Mouse (Mus musculus) cerebellum, postnatal 14 days (tissue): ENCODE results near the gene Bmpr1b.

Experiments
- DNase-seq, 2 experiments: peaks; one replicate each; pipeline ENCODE4 v3.0.0; 2021; ENCODE audit warnings: mixed read lengths in 2 of 2

Gene Bmpr1b

GRCm38 (mm10) chr3:142019716-142020115, 149.5 kb downstream of the Bmpr1b start:
- no peak for DNase-seq

- DNase-seq = no peak
These were observed 184.7 kb downstream of the Bmpr1b start for GRCm38 (mm10) chr3:141984548-141984947.

GRCm38 (mm10) chr3:141981613-141982432, 187.4 kb downstream of the Bmpr1b start:
- DNase-seq = peak; percentile 24 to 40

GRCm38 (mm10) chr3:141966244-141966643, 203.0 kb downstream of the Bmpr1b start:
- no peak for DNase-seq

DNA sequence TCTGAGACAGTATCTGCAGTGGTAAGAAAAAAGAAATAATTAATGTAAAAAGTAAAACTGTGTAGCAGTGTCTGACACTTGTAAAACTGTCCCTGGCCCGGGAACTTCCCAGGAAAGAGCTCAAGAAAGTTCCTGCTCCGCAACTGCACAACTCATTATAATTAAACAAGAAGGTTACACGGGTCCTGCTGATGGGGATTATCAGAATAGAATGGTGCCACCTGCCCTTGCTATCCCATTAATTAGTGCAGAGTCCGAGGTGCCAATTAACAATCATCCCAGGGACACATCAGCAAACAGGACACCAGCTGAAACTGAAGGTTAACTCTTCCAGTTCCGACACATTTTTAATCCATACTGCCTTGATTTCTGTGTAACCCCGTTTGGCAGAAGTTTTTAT, 216.3 kb downstream of the Bmpr1b start:
- no peak for DNase-seq

- DNase-seq = no peak
These were observed 218.6 kb downstream of the Bmpr1b start for GRCm38 (mm10) chr3:141950642-141951041.

- no peak for DNase-seq
These were observed 220.7 kb downstream of the Bmpr1b start for GRCm38 (mm10) chr3:141948506-141948905.

DNA sequence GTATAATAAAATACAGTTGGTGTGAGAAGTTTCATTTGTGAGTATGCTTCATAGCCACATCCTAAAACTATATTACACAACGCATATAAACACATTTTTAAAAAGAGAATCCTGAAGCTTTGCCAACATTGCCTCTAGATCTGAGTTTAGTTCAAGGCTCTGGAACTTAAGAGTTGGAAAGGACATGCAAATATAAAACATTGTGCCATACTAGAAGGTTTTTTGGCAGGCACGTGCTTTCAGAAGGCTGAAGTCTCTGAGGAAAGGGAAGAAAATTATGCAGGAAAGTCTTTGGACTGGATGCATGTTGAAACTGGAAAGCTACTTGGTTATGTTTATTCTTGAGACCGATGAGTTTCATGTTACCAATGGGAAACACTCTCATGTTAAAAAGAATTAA, 221.1 kb downstream of the Bmpr1b start:
- no peak for DNase-seq

DNA sequence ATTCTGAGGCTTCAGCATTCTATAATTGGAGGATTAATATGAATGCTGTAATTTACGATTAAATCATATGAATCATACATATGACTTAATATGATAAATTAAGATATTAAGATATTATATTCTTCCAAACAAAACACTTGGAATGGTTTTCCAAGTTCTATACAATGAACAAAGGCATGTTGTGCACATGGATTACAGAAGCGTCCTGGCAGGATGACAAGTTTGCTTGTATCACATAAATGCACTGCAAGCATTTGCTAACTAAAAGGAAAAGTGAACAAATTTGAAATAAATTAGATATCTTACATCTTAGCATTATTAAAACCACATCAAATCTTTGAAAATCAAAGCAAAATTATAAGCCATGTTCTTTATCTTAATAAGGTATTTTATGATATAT, 222.4 kb downstream of the Bmpr1b start:
- no peak for DNase-seq

DNA sequence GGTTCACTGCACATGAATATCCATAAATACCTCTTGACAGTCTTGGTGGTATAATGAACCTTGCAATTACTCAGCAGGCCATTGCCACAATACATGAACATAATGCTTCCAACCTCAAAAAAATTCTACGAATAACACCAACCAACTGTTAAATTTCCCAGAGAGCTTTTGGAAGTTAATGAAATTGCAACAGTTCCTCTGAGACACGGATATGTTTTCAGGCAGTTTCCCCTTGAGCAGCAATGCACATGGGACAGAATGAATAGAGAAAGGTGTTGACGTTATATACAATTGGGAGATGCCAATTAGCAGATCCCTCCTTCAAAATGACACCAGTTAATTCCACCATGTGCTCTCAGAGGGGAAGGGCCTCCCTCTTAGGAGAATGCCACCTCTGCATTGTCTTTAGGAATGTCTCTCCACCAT, 225.9 kb downstream of the Bmpr1b start:
- DNase-seq = no peak

GRCm38 (mm10) chr3:141940207-141940606, 229.0 kb downstream of the Bmpr1b start:
- no peak for DNase-seq

DNA sequence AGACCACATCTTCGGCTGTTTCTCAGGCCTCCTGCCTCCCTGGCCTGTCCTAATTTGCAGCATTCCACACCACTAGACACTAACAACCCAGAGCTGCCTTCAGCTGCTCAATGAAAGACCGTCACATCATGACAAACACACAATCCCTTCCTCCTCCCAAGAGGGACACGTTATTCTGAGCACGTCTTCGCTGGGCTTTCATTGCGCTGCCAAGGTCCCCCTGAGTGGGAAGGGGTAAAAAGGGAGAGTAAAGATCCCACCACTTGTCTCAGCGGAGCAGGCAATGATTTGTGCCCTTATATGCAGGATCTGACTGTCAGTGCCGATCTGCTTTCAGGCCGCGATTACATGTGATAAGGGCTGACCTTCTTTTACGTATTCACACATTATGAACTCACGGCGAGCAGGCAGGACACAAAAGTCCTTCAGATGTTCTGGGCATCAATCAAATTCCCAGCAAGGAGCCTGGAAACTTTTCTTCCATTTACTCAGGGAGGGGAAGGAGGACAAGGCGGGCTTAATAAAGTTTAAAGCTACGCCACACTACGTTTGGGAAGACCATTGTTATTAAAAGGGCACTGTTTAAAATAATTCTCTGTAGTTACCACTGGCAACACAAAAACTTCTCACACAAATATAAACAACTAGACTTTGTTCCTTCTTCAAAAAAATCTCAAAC, 232.5 kb downstream of the Bmpr1b start:
- DNase-seq = peak; percentile 10 to 18

GRCm38 (mm10) chr3:141932956-141933355, 236.3 kb downstream of the Bmpr1b start:
- DNase-seq = peak; percentile 80 to 82

- peak; percentile 37 to 41 for DNase-seq
These were observed 237.7 kb downstream of the Bmpr1b start for GRCm38 (mm10) chr3:141931372-141932092.

GRCm38 (mm10) chr3:141923442-141923841, 245.8 kb downstream of the Bmpr1b start:
- DNase-seq = no peak

DNA sequence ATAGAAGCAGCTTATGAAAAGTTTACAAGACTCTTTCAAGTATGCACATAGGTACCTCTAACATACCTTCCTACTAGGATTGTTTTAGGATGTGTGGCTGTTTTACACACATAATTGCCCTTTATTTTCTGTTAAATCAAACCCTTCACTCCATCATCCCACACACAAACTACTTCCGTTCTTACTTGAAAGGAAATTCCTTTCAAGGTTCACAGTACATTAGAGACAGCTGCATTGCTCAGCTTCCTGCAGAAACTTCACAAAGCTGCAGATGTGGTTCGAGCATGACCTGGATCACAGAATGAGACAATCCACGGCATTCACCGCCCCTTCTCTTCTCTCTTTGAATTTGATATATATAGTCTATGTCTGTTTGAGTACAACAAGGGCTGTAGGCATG, 248.1 kb downstream of the Bmpr1b start:
- DNase-seq = no peak

- DNase-seq = no peak
These were observed 249.6 kb downstream of the Bmpr1b start for GRCm38 (mm10) chr3:141919661-141920060.

DNA sequence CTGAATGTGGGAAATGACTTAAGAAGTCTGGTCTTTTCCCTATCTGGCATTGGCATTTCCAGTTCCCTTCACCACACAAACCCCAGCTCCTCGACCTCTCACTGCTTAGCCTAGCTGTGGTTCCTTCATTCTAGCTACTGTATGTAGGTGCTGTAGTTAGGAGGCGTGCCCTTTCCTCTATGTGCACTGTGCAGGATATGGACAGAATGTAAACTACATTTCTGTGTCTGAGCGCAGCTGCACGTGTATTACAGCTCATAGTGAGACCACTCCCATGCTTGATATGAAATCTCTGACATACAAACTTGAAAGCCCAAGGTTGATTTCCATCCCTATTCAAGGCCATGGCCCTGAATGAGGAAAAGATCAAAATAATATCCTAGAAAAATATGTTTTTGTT, 252.1 kb downstream of the Bmpr1b start:
- no peak for DNase-seq

- DNase-seq = no peak
These were observed 253.2 kb downstream of the Bmpr1b start for GRCm38 (mm10) chr3:141915995-141916394.

GRCm38 (mm10) chr3:141914588-141914987, 254.6 kb downstream of the Bmpr1b start:
- no peak for DNase-seq

- no peak for DNase-seq
These were observed 260.1 kb downstream of the Bmpr1b start for GRCm38 (mm10) chr3:141909136-141909535.

- no peak for DNase-seq
These were observed 263.2 kb downstream of the Bmpr1b start for GRCm38 (mm10) chr3:141905903-141906623.

- no peak for DNase-seq
These were observed 268.9 kb downstream of the Bmpr1b start for GRCm38 (mm10) chr3:141900361-141900760.
